Mouse (Mus musculus) G1E (cell line): ENCODE measurements around the gene Atp11a.

Source experiments
- CTCF ChIP-seq: IDR thresholded peaks from 2 replicates; pipeline ENCODE4 v1.5.1; 2012; ENCODE audit warnings: low read depth, low read length, inconsistent platforms, mixed read lengths
- GATA1 ChIP-seq: IDR thresholded peaks from 2 replicates; pipeline ENCODE4 v1.6.1; 2012; ENCODE audit warnings: borderline replicate concordance, low read length, inconsistent platforms, mixed read lengths
- GATA2 ChIP-seq: IDR thresholded peaks from 2 replicates; pipeline ENCODE4 v1.6.1; 2012; ENCODE audit warnings: low read depth, low read length, inconsistent platforms, borderline replicate concordance
- POLR2AphosphoS5 ChIP-seq: IDR thresholded peaks from 2 replicates; pipeline ENCODE4 v1.6.1; 2012; ENCODE audit warnings: low read depth, low read length, inconsistent platforms; ENCODE audit not compliant: insufficient replicate concordance
- TAL1 ChIP-seq: conservative IDR thresholded peaks from 2 replicates; pipeline ENCODE4 v1.6.1; 2012; ENCODE audit warnings: low read depth, low read length, inconsistent platforms, mixed read lengths

DNA sequence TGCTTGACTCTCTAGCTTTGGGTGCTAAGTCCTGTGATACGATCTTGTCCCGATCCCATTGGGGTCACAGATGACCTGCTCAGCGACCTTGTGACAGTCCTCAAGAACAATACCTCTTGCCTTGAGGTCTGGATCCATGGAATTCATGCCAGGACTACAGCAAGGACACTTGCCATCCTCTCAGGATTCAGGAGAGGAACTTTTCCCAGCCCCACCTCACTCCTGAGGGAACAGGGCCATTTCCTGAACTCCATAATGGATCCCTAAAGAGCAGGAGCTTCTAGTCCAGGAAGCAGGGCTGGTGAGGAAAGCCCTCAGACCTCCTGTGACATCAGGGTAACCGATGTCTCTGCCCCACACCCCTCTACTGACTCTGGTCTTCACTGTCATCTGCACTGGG is 150.9 kb downstream of the Atp11a start:
- no peak for TF ChIP-seq GATA1
- TF ChIP-seq CTCF = no peak
- TF ChIP-seq TAL1 = no peak
- no peak for TF ChIP-seq POLR2AphosphoS5
- no peak for TF ChIP-seq GATA2
